Mouse (Mus musculus): ENCODE measurements around the gene Gm42669.

Gm42669 gene

GRCm38 (mm10) chr5:107507321-107507720, at the start of gene Gm42669:
Gene Gm42669 (plus strand): TSS chr5:107507621.
- no peak for DNase-seq (ENCODE audit: low read depth)

DNA sequence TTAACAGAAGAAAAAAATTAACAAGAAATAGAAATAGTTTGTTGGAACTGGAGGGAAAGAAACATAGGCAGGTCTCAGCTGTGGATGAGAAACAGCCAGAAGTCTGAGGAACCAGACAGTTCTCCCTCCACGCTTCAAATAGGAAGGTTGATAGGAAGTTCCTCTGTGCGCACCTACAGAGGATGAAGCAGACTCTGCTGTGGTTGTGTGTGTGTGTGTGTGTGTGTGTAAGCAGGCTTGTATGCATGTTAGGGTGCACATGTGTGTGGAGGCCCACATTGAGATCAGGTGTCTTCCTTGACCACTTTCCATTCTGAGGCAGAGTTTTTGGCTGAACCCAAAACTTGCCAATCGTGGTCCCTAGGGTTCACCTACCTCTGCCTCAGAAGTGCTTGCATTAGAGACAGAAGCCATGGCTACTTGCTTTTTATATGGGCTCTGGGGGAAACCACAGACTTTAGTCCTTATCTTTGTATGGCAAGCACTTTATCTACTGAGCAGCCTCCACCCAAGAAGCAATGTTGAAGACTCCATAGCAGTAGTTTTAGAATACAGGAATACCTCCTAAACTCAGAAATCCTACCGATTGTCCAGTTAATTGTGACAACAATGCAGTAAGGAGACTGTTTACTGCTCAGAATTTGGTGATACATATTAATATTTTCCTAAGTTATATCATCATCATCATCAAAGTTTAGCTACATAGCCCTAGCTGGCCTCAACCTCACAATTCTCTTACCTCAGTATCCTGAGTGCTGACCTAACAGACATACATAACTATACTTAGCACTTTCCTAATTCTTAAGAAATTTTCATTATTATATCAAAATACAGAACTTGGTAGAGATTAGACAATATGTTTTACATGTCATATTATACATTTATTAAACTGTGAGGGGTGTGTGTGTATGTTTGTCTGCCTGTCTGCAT, 45.0 kb upstream of the Gm42669 start:
- no peak for DNase-seq (ENCODE audit: low read depth)

DNA sequence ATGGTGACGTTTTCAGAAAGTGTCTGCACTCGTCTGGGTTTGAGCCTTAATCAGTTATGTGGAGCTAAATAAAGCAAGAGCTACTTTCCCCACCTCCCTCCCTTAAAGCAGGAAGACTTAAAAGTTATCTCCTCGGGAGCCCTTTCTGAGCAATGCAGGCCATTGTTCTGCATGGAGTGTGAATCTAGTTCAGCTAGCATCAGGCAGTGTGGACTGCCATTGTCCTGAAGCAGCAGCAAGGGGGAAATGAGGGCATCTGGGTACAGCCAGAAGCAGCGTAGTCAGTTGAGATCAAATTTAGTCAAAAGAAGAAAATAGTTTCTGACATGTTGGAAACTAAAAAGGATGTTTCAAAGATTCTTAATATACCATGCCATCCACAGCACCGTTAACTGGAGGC, 40.9 kb upstream of the Gm42669 start:
- DNase-seq (ENCODE audit: low read depth): no peak

- no peak for DNase-seq (ENCODE audit: low read depth)
Observed at GRCm38 (mm10) chr5:107467098-107467497, 40.3 kb upstream of the Gm42669 start.

DNA sequence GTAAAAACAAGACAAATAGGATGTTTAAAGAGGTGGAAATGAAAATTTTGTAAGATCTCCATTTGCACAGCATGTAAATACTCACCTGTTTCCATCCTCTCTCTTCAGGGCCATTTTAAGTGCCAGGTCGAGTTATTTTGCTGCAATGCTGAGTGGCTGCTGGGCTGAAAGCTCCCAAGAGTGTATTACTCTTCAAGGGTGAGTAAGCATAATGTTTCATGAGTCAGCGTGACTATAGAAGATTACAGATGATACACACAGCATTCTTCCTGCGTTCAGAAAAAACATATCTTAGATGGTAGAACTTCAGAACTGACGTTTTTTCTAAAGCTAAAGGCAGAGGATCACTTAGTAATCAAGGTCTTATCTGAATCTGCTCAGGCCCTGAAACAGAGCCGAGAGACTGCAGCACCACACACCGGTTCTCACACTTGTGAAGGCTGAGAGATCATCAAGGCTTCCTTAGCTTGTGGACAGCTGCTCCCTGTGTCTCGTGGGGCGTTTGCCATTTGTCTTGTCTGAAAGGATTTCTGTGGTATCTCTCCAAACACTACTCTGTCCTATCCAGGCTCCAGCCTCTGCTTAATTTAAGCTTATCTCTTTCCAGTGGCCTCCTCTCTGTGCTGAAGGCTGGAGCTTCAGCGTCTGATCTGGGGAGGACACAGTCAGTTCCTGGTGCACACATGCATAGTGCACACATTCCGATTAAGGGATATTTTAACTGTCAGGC, 36.7 kb upstream of the Gm42669 start:
- DNase-seq (ENCODE audit: low read depth): no peak

GRCm38 (mm10) chr5:107480194-107480593, 27.2 kb upstream of the Gm42669 start:
- no peak for DNase-seq (ENCODE audit: low read depth)

DNA sequence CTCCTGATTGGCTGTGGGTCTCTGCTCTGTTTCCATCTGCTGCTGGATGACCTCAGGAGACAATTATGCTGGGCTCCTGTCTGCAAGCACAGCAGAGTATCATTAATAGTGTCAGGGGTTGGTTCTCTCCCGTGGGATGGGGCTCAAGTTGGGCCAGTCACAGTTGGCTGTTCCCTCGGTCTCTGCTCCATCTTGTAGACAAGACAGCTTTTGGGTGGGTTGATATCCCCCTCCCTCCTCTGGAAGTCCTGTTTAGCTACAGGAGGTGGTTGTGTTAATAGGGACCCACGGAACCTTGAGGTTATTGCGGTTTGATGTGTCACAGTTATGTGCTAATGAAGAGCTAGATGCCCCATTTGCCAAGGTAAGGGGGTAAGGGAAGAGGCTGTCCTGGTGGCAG, 18.4 kb upstream of the Gm42669 start:
- DNase-seq (ENCODE audit: low read depth): no peak

DNA sequence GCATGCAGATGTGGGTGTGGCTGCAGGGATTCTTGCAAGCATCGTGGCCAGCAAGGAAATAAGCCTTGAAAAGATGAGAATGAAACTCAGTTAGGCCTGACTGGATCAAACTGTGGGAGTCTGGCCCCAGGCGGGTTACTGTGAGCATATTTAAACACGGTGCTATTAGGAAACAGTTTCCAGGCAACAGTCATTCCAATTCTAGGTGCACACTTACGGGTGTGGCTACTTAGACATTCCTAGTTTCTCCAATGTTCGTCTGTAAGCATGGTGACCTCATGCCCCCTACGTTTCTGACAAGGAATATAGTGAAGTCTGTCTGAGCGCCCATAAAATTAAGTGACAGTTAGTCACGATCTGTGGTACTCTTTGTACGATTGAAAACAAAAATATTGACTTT, 16.4 kb upstream of the Gm42669 start:
- DNase-seq (ENCODE audit: low read depth): no peak

DNA sequence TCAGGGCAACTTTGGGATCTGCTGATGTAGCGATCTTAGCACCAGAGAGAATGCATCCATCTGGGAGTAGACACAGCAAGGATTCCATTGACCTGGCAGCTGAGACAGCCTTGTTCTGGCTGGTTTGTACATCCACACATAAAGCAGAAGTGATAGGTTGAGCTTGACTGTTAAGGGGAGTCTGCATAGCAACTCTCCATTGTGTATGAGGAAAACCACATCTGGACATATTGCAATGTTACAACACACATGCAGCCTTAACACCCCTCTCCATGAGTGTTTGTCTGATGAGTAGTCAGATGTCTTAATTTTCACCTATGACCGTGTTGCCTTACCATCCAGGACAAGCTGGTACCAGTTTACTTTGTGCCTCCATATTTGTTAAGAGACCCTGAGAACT, 14.9 kb upstream of the Gm42669 start:
- DNase-seq (ENCODE audit: low read depth): no peak

DNA sequence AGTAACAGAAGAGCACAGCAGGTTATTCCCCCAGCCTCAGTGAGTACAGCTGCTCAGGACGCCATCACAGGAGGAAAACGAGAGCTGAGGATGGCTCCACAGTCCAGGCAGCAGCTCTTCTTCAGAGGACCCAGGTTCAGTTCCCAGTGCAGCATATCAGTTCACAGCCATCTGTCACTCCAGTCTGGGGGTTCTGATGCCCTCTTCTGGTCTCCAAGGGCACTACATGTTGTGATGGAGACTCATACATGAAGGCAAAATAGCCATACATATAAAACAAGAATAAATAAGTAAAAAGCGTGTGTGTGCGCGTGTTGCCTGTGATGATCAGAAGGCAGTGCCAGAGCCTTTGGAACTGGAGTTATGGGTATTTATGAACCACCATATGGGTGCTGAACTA, 12.7 kb upstream of the Gm42669 start:
- peak; percentile 17 for DNase-seq (ENCODE audit: low read depth)

DNA sequence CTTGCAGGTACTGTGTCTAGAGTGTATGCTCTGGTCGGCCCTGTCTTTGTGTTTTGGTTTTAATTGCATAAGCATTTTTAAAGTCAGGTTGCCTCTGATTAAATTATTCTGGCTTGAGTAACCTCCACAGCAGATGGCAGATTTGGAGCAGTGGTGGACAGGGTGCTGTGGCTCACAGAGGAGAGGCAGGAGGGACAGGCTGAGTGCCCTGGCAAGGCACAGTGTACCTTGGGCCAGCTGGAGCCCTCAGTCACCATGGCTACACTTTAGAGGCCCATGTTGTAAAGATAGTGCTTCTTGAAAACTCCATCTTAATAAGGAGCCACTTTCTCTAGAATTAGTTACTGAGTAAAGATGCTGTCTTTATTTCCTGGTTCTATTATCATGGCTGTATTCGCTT, 11.4 kb upstream of the Gm42669 start:
- DNase-seq (ENCODE audit: low read depth): no peak

- peak; percentile 86 for DNase-seq (ENCODE audit: low read depth)
Observed at GRCm38 (mm10) chr5:107497519-107498501, 9.6 kb upstream of the Gm42669 start.

DNA sequence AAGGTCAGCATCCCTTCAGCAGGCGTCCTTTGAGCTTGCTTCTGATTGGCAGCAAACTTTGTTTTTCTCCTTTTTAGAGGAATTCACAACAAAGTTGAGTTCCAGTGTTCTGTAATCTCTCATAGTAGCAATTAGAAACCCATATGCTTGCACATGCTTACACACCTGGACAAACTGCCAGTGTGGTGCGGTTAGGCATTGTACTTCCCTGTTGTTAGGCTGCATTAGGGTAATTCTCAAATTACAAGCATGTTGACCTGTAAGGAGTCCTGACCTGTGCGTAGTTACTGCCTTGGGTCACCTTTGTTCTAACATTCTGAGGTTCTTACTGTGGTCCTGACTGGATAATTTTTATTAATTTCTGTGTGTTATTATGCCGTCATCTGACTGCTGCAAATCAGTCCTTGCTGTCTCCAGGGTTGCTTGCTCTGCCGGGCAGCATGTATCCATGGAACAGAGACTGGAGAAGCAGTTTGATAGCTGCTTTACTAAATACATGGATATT, 8.6 kb upstream of the Gm42669 start:
- peak; percentile 43 for DNase-seq (ENCODE audit: low read depth)

DNA sequence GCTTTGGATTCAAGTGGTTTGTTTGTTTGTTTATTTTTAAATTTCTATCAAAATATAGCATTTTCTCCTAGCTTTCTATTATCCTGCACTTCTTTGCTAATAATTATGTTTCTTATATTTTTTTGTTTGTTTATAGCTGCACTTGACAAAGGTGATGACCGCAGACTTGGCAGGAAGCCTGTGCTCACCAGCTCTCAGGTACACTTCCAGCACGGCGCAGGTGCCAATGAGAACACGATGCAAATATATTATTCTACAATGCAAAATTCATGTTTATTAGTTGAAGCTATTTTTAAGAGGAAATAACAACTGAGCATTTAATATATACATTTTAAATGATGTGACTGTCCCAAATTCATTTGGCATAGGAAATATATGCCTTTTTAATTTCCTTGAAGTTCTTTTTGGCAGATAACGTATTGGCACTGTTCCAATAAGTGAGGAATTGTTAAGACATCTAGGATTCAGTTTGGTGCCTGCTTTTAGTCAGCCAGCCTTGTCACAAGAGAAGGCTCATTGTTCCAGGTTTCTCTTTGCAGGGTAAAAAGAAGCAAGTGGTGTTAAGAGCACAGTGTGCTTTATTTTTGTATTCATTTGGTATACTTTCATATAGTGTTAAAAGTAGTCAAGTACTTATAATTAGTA, 7.4 kb upstream of the Gm42669 start:
- no peak for DNase-seq (ENCODE audit: low read depth)

DNA sequence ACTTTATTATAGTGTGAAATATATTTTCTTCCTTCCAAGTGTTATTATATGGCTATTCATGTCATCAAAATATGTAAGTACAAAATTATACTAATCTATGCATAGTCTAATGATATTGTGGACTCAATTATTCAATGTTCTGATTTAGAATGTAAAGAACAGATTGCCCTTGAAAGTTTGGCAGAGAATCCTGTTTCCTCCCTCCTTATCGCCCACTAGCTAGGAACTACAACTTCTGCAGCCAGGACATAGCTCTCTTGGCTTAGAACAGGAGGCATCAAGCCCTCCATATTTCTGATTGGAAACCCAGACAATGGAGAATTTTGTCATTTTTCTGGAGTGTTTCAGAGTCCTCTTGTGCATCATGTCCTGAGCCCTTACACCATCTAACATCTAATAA, 6.7 kb upstream of the Gm42669 start:
- DNase-seq (ENCODE audit: low read depth): no peak

GRCm38 (mm10) chr5:107510503-107510902, 3.1 kb downstream of the Gm42669 start:
- no peak for DNase-seq (ENCODE audit: low read depth)

DNA sequence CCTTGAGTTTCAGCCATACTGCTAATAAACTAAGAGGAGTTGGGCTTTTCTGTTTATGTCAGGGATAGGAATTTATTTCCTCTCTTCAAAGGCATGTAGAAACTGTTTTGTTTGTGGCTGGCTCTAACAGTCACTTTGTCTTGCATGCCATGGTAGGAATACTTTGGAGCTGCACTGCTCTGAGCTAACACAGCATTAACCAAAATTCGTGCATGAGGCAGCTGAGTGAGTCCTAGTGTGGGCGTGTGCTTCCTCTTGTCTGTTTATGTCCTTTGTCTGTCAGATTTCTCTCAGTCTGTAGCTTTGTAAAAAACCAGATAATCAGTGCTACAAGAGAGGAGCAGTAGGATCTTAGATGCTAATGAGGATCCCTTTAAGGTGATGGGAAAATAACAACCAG, 3.9 kb downstream of the Gm42669 start:
- no peak for DNase-seq (ENCODE audit: low read depth)

- DNase-seq (ENCODE audit: low read depth): peak; percentile 90
Observed at GRCm38 (mm10) chr5:107513583-107513982, 6.2 kb downstream of the Gm42669 start.

- no peak for DNase-seq (ENCODE audit: low read depth)
Observed at GRCm38 (mm10) chr5:107515453-107515852, 8.0 kb downstream of the Gm42669 start.

GRCm38 (mm10) chr5:107516087-107516486, 8.7 kb downstream of the Gm42669 start:
- no peak for DNase-seq (ENCODE audit: low read depth)

DNA sequence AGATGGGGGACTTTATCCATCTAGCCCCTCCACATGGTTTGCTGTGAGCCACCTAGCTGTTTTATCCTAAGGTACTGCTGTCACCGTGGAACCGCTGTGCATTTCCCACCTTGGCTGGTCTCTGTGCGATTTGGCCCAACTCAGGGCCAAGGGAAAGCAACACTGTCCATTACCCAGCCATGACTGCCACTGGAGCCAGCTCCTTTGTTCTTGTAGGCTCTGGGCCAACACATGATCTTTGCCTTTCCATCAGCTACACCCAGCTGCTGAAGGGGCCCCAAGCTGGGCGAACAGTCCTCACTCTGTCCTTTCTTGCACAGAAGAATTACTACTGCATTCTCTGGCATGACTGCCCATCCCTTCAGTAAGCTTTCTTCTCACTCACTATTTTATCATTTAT, 11.2 kb downstream of the Gm42669 start:
- DNase-seq (ENCODE audit: low read depth): no peak
